Mouse (Mus musculus) hindbrain, embryonic 13.5 days (tissue): Measurements from ENCODE around the gene Mrpl40. TPM values are rescaled to one million over a fixed set of nuclear protein-coding genes. Genes with fewer than 3 reads are reported as not detected.

Experiments
- polyA plus RNA-seq: library from polyadenylated mRNA; unstranded; fragments of >200 nt; fragmentation: Nextera tagmentation; extraction: Ambion mirVana; gene quantifications from 2 replicates; pipeline ENCODE4 v1.2.1, GENCODE M21; 2015

The Mrpl40 gene
- polyA plus RNA-seq, 1 experiment from 2014 or later = 67.4 TPM

Other genes with a start within 250 kb of the Mrpl40 start
- gene Sept5, start 246.9 kb downstream of the Mrpl40 start, polyA plus RNA-seq = 169 and 176 TPM in 2 replicates
- 87.2 and 94.4 TPM in 2 replicates for gene Cldn5, start 100.0 kb downstream of the Mrpl40 start, polyA plus RNA-seq
- gene Ufd1, start 65.1 kb downstream of the Mrpl40 start, polyA plus RNA-seq = 109 and 118 TPM in 2 replicates
- 11.3 and 12.3 TPM in 2 replicates for gene Cdc45, start 64.9 kb downstream of the Mrpl40 start, polyA plus RNA-seq
- gene 2510002D24Rik, start 40.3 kb downstream of the Mrpl40 start, polyA plus RNA-seq = 34.0 and 41.2 TPM in 2 replicates
- not detected in 2 replicates for gene Gm28539, start 40.3 kb downstream of the Mrpl40 start, polyA plus RNA-seq
- 19.8 and 21.3 TPM in 2 replicates for gene Hira, start 175 bp upstream of the Mrpl40 start, polyA plus RNA-seq